Mouse (Mus musculus): Measurements from ENCODE around the gene Gtf2h4. TPM values are rescaled to one million over a fixed set of nuclear protein-coding genes. Genes with fewer than 3 reads are reported as not detected.

Gene Gtf2h4
- polyA plus RNA-seq, 1 experiment from 2014 or later = 25.7 TPM

GRCm38 (mm10) chr17:35704621-35705464, 31.3 kb upstream of the Gtf2h4 start, which contains the start of gene Ddr1:
Gene Ddr1, minus strand, starts transcription at chr17:35704621.
- H3K27me3 ChIP-seq (replicated peaks) = peaks cover 5% of the 10 kb centered on the region; the same call in 1 of the 2 replicates
- peak within 1 kb of the TSS; percentile 86 for H3K9ac ChIP-seq
- no peaks in the 10 kb centered on the region for H3K36me3 ChIP-seq
- H3K4me3 ChIP-seq = peak within 1 kb of the TSS; percentile 84
- ATAC-seq (ENCODE audit: extremely low read depth, insufficient number of reproducible peaks, low FRiP score, low TSS enrichment) = no peak
- H3K4me1 ChIP-seq = peaks cover 59% of the 10 kb centered on the region
- peak within 1 kb of the TSS; percentile 99 for H3K27ac ChIP-seq (replicated peaks)
- no peaks in the 10 kb centered on the region for H3K9me3 ChIP-seq
- peak within 1 kb of the TSS; percentile 81 for H3K4me2 ChIP-seq
- WGBS = 8% methylated on average over 19 of the region's 19 CpGs

- peak overlapping the region; percentile 86 for H3K9ac ChIP-seq
- H3K27ac ChIP-seq (replicated peaks) = peak overlapping the region; percentile 99
- no peaks in the 10 kb centered on the region for H3K9me3 ChIP-seq
- peak overlapping the region; percentile 81 for H3K4me2 ChIP-seq
- H3K36me3 ChIP-seq = peaks cover 6% of the 10 kb centered on the region
- peaks cover 10% of the 10 kb centered on the region; the same call in 1 of the 2 replicates for H3K27me3 ChIP-seq (replicated peaks)
- no peak for ATAC-seq (ENCODE audit: extremely low read depth, insufficient number of reproducible peaks, low FRiP score, low TSS enrichment)
- 2% methylated on average over 14 of the region's 14 CpGs for WGBS
- H3K4me3 ChIP-seq = peak overlapping the region; percentile 84
- H3K4me1 ChIP-seq = peaks cover 64% of the 10 kb centered on the region
Observed at GRCm38 (mm10) chr17:35703751-35704271, 30.3 kb upstream of the Gtf2h4 start.

DNA sequence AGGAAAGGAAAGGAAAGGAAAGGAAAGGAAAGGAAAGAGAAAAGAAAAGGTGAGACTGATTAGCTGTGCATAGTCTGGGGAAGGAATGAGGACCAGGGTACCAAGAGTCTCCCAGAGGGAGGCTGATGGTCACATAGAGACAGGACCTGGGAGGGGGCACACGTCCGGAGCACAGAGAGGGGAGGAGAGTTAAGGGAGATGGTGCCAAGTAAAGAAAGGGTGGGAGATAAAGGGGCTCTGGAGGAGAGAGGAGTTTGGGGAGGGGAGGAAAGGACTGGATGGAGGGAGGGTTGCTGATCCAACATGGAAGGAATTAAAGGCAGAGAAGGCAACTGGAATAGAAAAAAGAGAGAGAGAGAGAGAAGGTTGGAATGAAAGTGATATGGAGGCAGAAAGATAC, 29.5 kb upstream of the Gtf2h4 start:
- Histone ChIP-seq H3K27me3 (replicated peaks) (peaks cover 10% of the 10 kb centered on the region; the same call in 1 of the 2 replicates), H3K27ac (replicated peaks) (peak overlapping the region; percentile 99), H3K36me3 (peaks cover 6% of the 10 kb centered on the region), H3K4me1 (peaks cover 64% of the 10 kb centered on the region), H3K9me3 (no peaks in the 10 kb centered on the region), H3K4me3 (peak overlapping the region; percentile 84), H3K4me2 (peak overlapping the region; percentile 81), H3K9ac (peak overlapping the region; percentile 96)
- no peak for ATAC-seq (ENCODE audit: extremely low read depth, insufficient number of reproducible peaks, low FRiP score, low TSS enrichment)
- WGBS = 12% methylated on average over 2 of the region's 2 CpGs

DNA sequence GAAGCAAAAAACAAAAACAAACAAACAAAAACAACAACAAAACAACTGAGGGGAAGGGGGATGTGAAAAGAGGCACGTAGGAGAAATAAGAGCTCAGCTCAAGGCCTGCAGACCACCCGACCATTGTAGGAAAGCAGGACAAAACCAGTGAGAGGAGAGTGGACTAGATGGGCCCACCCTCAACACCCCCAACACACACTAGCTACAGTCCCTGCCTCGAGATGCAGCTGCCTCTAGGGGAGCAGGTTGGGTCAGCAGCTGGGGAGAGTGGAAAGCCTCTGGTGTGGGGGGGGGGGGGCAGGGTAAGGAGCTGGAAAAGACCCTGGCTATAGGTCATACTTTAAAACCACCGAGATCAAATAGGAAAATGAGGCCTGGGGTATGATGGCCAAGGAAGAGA, 29.1 kb upstream of the Gtf2h4 start:
- Histone ChIP-seq H3K9me3 (no peaks in the 10 kb centered on the region), H3K4me2 (peak overlapping the region; percentile 81), H3K36me3 (peaks cover 6% of the 10 kb centered on the region), H3K4me1 (peaks cover 65% of the 10 kb centered on the region), H3K27me3 (replicated peaks) (peaks cover 10% of the 10 kb centered on the region; the same call in 1 of the 2 replicates), H3K27ac (replicated peaks) (peak overlapping the region; percentile 99), H3K9ac (peak overlapping the region; percentile 96), H3K4me3 (peak overlapping the region; percentile 84)
- 12% methylated on average over 4 of the region's 4 CpGs for WGBS
- ATAC-seq (ENCODE audit: extremely low read depth, insufficient number of reproducible peaks, low FRiP score, low TSS enrichment) = no peak

- peaks cover 71% of the 10 kb centered on the region for H3K4me1 ChIP-seq
- peak overlapping the region; percentile 96 for H3K9ac ChIP-seq
- peak overlapping the region; percentile 81 for H3K4me2 ChIP-seq
- H3K36me3 ChIP-seq = peaks cover 6% of the 10 kb centered on the region
- H3K9me3 ChIP-seq = no peaks in the 10 kb centered on the region
- ATAC-seq (ENCODE audit: extremely low read depth, insufficient number of reproducible peaks, low FRiP score, low TSS enrichment) = peak; percentile 11; the same call in 1 of the 2 replicates
- peak overlapping the region; percentile 99 for H3K27ac ChIP-seq (replicated peaks)
- peaks cover 10% of the 10 kb centered on the region; the same call in 1 of the 2 replicates for H3K27me3 ChIP-seq (replicated peaks)
- H3K4me3 ChIP-seq = peak overlapping the region; percentile 84
- WGBS = 3% methylated on average over 16 of the region's 16 CpGs
Observed at GRCm38 (mm10) chr17:35701978-35702461, 28.5 kb upstream of the Gtf2h4 start.

- peak overlapping the region; percentile 81 for H3K4me2 ChIP-seq
- peak overlapping the region; percentile 99 for H3K27ac ChIP-seq (replicated peaks)
- H3K4me1 ChIP-seq = peaks cover 76% of the 10 kb centered on the region
- H3K9me3 ChIP-seq = no peaks in the 10 kb centered on the region
- peak overlapping the region; percentile 84 for H3K4me3 ChIP-seq
- ATAC-seq (ENCODE audit: extremely low read depth, insufficient number of reproducible peaks, low FRiP score, low TSS enrichment) = no peak
- H3K27me3 ChIP-seq (replicated peaks) = peaks cover 10% of the 10 kb centered on the region; the same call in 1 of the 2 replicates
- under 1% methylated on average over 16 of the region's 16 CpGs for WGBS
- H3K36me3 ChIP-seq = peaks cover 6% of the 10 kb centered on the region
- peak overlapping the region; percentile 96 for H3K9ac ChIP-seq
Observed at GRCm38 (mm10) chr17:35701203-35701977, 27.9 kb upstream of the Gtf2h4 start.

DNA sequence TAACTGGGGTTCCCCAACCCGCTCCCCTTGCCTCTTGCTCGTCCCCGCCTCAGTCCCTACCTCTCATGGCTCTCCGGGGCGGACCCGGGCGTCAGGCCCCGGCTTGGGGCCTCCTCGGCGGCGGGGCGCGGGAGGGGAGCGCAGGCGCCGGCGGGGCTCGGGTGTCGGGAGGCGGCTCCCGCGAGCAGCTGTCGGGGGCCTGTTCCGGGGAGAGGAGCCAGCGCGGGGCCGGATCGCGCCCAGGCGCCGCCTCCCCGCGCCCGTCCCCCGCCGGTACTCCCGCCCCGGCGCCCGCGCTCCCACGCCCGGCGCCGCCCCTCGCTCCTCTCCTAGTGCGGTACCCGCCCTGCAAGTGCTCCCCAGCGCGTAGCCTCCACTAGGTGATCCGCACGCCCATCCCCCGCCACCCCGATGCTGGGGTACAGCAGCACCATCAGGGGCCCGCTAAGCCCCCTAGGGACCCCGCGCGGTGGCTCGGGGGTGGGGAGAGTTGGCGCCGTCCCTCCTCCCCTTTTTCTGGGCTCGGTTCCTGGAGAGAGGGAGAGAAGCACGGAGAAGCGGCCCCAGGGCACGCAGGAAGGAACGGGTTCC, 26.9 kb upstream of the Gtf2h4 start:
- ATAC-seq (ENCODE audit: extremely low read depth, insufficient number of reproducible peaks, low FRiP score, low TSS enrichment) = peak; percentile 44
- Histone ChIP-seq H3K27me3 (replicated peaks) (peaks cover 10% of the 10 kb centered on the region; the same call in 1 of the 2 replicates), H3K4me2 (peak overlapping the region; percentile 81), H3K9me3 (no peaks in the 10 kb centered on the region), H3K9ac (peak overlapping the region; percentile 96), H3K36me3 (peaks cover 13% of the 10 kb centered on the region), H3K4me1 (peaks cover 68% of the 10 kb centered on the region), H3K27ac (replicated peaks) (peak overlapping the region; percentile 99), H3K4me3 (peak overlapping the region; percentile 84)
- under 1% methylated on average over 57 of the region's 66 CpGs for WGBS

DNA sequence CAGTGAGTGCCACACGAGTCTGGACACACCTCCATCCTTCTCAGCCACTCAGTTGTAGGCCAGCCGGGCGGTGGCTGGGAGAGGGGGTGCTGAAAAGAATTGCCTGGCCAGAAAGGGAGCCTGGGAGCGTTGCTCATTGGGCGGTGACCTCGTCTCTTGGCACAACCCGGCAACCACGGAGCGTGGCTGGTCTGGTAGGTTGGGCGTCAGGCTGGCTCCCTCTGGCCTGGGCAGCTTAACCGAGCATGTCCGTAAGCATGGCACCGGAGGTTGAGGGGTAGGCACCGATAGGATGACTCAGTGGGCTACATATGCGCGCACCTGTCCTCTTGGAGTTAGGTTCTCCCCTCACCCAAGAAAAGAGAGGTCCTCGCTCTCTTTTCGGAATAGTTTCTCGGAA, 26.4 kb upstream of the Gtf2h4 start:
- ATAC-seq (ENCODE audit: extremely low read depth, insufficient number of reproducible peaks, low FRiP score, low TSS enrichment) = no peak; the same call in 1 of the 2 replicates
- H3K27me3 ChIP-seq (replicated peaks) = peaks cover 10% of the 10 kb centered on the region; the same call in 1 of the 2 replicates

DNA sequence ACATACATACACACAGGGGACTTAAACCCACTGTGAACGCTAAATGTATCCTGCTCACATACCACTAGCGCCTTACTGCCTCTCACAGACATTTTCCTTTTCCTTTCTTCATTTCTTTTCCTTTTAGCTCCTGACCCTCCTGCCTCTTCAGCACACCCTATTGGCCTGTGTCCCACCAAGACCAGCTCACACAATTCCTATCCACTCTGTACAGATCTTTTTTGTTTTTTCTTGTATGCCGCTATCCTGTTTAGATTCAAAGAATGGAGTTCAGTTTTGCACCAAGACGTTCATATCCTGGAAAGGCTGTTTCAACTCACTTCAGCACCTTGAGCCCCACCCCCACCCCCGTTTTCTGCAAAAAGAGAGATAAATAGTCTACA, 25.0 kb upstream of the Gtf2h4 start:
- peaks cover 27% of the 10 kb centered on the region for H3K36me3 ChIP-seq
- peak overlapping the region; percentile 81 for H3K4me2 ChIP-seq
- H3K9me3 ChIP-seq = no peaks in the 10 kb centered on the region
- H3K4me3 ChIP-seq = peak overlapping the region; percentile 84
- no peak for ATAC-seq (ENCODE audit: extremely low read depth, insufficient number of reproducible peaks, low FRiP score, low TSS enrichment)
- 16% methylated on average over 5 of the region's 5 CpGs for WGBS
- peak overlapping the region; percentile 82 for H3K9ac ChIP-seq
- peaks cover 10% of the 10 kb centered on the region; the same call in 1 of the 2 replicates for H3K27me3 ChIP-seq (replicated peaks)
- peak overlapping the region; percentile 99 for H3K27ac ChIP-seq (replicated peaks)
- peaks cover 48% of the 10 kb centered on the region for H3K4me1 ChIP-seq

More for the DNA sequence above, 26.4 kb upstream of the Gtf2h4 start:
- H3K9me3 ChIP-seq = no peaks in the 10 kb centered on the region
- peaks cover 62% of the 10 kb centered on the region for H3K4me1 ChIP-seq
- H3K36me3 ChIP-seq = peaks cover 19% of the 10 kb centered on the region
- H3K9ac ChIP-seq = peak overlapping the region; percentile 96
- peak overlapping the region; percentile 81 for H3K4me2 ChIP-seq
- WGBS = 2% methylated on average over 19 of the region's 19 CpGs
- H3K4me3 ChIP-seq = peak overlapping the region; percentile 84
- H3K27ac ChIP-seq (replicated peaks) = peak overlapping the region; percentile 99

DNA sequence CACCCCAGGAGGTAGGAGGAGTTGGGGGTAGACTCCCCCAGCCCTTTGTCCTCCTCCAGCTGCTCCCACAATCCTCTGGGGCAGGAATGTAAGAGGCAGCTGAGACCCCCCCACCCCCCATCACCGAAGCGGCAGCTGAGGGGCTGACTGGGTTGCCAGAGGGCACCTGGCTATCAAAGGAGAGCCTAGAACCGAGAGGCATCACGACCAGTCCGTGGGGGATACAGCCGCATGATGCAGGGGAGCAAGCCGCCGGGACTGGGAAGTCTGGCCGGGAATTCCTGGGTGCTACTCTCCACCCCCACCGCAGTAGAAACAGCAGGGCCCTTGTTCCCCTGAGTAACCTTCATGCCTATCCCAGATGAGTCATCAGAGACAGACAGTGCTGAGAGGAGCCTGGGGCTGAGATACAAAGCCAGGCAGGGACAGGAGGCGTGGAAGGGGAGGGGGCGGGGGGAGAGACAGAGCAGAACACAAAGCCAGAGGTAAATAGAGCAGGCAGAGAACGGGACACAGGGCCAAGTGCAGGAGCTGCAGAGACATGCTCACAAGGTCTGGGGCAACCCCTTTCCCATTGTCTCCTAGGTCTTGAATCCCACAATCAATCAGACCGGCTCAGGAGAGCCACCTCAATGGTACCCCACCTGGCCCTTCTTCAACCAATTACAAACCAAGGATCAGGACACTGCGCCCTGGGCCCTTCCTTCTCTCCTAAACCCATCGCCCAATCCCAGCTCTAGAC, 24.4 kb upstream of the Gtf2h4 start:
- Histone ChIP-seq H3K4me2 (peak overlapping the region; percentile 81), H3K36me3 (peaks cover 32% of the 10 kb centered on the region), H3K4me3 (peak overlapping the region; percentile 84), H3K9ac (peak overlapping the region; percentile 82), H3K27me3 (replicated peaks) (peaks cover 10% of the 10 kb centered on the region; the same call in 1 of the 2 replicates), H3K9me3 (no peaks in the 10 kb centered on the region), H3K27ac (replicated peaks) (peak overlapping the region; percentile 99), H3K4me1 (peaks cover 45% of the 10 kb centered on the region)
- peak; percentile 38 for ATAC-seq (ENCODE audit: extremely low read depth, insufficient number of reproducible peaks, low FRiP score, low TSS enrichment)
- WGBS = 5% methylated on average over 16 of the region's 16 CpGs

All from heart, embryonic 13.5 days (tissue).